Mouse (Mus musculus): ENCODE data around the gene Plcb2. TPM values are rescaled to one million over a fixed set of nuclear protein-coding genes. Genes with fewer than 3 reads are reported as not detected.

Gene Plcb2
- polyA plus RNA-seq (2012; rRNA removed) = 1.4 and 1.9 TPM in 2 replicates

DNA sequence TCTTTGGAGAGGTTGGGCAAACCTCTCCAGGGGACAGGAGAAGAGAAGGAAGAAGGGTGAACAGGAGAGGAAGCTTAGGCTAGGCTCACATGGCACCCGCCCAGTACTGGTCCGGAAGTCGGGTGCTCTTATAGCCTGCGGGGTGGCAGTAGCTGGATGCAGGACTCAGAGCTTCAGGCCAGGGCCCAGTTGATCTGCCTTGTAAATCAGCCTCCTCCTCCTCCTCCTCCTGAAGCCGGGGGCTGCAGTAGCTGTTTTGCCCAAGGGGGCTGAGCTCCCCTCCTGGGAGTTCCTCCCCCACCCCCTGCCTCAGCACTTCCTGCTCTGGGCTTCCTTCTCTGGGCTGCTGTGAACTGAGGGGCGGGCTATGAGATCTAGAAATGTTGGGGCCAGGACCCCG lies at the start of gene Plcb2:
Plcb2 (minus strand) TSS at position 102 of the 400 bp plus-strand sequence.

DNA sequence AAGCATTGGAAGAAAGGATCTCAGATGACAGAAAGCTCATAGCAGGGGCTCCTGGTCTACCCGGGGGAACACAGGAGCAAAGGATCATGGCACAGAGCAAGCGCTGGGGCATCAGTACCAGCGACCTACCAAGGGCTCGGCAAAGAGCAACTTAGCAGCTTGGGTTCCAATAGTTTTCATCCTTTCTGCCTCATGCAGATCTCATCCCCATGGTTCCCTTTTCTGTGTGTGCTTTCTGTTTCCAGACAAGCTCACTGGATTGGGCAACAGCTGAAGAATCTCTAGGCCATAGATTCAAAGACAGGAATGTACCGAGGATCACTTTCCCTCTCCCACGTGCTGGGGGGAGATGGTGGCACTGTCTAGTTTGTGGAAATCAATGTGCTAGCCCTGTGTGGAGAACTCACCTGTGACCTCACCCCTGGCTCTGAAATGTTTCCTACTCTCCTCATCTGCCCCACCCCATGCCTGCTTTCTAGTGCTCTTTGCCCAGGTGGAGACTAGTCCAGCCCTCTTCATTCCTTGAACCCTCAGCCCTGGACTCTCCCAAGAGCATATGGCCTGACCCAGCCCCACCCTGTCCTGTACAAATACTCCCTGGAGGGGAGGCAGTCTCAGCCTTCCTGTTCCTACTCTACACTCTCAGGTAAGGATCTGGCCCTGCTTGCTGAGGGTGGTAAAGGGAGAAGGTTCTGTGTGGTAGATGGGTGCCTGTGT lies 44.1 kb upstream of the Plcb2 start, which contains the start of gene Phgr1:
Phgr1 (plus strand) TSS at position 612 of the 717 bp plus-strand sequence.

DNA sequence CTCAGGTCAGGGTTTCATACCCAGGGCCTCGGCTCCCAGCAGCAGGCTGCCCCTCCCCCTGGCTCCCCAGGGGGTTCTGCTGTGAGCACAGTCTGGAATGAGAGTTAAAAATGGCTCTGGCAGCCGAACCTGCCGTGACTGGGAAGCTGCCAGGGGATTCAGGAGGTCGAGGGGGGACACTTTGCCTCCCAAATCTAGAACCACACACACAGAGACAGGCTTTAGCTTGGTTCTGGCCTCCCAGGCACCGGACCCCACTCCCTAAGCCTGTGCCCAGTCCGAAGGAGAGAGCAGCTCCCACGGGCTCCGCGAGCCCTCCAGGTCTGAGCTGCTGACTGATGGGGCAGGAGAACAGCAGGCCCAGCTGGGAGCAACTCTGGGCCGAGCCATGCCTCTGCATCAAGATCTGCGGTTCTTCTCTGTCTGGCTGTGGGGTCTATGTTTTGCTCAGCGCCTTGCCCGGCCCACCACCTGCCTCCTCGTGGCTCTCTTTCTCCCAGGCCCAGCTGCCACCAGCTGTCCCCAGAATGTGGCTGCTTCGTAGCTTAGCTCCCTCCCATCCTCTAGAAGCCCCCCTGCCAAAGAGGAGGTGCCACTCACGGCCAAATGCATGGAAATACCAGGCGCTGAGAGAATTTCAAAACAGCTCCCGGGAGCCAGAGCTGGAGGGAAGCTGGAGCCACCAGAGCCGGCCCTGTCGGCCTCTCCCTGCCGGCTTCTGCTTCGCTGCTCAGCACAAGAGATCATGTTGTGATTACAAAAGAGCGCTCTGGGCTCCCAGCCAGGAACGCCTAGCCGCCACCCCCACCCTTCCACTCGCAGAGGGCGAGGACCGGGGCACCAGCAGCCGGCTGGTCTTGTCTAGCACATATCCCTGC lies 33.9 kb upstream of the Plcb2 start, which contains the start of gene Ccdc9b:
Ccdc9b (minus strand) TSS at position 756 of the 878 bp plus-strand sequence.

GRCm38 (mm10) chr2:118745232-118745884 lies 17.1 kb upstream of the Plcb2 start, which contains the start of gene Inafm2:
TSS of gene Inafm2 (plus strand) at chr2:118745758.

GRCm38 (mm10) chr2:118703913-118704730 lies 24.1 kb downstream of the Plcb2 start, which contains the start of gene Ankrd63:
TSS of gene Ankrd63 (minus strand) at chr2:118703963.

DNA sequence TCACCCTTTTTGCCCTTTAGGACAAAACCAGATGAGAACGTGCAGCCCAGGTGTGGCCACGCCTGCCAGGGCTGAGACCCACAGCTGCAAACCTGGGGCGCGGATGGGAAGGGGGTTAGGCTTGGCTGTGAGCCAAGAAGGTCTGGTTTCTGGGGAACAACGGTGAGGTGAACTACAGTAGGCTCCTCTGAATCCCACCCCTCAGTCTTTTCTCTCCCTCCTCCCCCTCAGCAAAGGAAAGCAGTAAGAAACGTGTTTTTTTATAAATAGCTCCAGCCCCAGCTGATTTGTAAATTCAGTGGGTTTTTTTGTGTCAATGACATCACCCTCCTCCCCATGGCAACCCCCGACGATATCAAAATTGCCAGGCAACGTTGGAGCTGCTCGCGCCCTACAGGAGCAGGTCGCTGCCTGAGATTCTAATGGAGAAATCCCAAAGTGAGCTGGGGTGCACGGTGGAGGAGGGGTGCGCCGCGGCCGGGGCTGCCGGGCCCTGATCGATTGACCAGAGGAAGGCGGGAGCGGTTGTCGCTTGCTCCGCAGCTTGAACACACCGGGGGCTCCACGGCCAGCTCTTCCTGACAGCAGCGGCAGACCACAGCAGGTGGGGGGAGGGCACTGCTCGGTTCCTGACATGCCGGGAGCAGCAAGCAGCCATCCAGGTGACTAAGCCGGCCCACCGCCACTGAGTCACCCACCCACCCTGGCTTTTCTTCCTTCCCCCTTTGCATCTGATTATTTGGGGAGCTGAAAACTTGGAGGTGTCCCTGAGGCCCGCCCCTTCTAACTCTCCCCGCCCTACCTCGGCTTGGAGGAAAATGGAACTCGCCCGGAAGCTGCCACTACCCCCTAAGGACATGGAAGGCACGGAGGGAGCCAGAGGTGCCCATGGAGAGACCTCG lies 65.1 kb downstream of the Plcb2 start, which contains the start of gene Pak6:
Pak6 (plus strand) TSS at position 402 of the 902 bp plus-strand sequence.

Other genes with a start within 250 kb of the Plcb2 start
- 199 and 288 TPM in 2 replicates for gene Srp14, start 248.7 kb downstream of the Plcb2 start, polyA plus RNA-seq (2012; rRNA removed)
- 10.3 and 20.1 TPM in 2 replicates for gene Bmf, start 178.8 kb downstream of the Plcb2 start, polyA plus RNA-seq (2012; rRNA removed)
- 83.1 and 95.2 TPM in 2 replicates for gene Bub1b, start 130.2 kb downstream of the Plcb2 start, polyA plus RNA-seq (2012; rRNA removed)
- gene Pak6, start 65.1 kb downstream of the Plcb2 start, polyA plus RNA-seq (2012; rRNA removed) = 1.4 TPM in 2 replicates
- gene Ankrd63, start 24.5 kb downstream of the Plcb2 start, polyA plus RNA-seq (2012; rRNA removed) = 0.05 TPM in 1 of 2 replicates, not detected in the other
- gene Inafm2, start 17.3 kb upstream of the Plcb2 start, polyA plus RNA-seq (2012; rRNA removed) = 10.9 and 11.3 TPM in 2 replicates
- gene Ccdc9b, start 34.2 kb upstream of the Plcb2 start, polyA plus RNA-seq (2012; rRNA removed) = 2.1 TPM in 2 replicates
- gene Phgr1, start 44.3 kb upstream of the Plcb2 start, polyA plus RNA-seq (2012; rRNA removed) = 0.14 TPM in 1 of 2 replicates, not detected in the other
- gene Disp2, start 51.3 kb upstream of the Plcb2 start, polyA plus RNA-seq (2012; rRNA removed) = 10.1 and 11.3 TPM in 2 replicates
- 124 and 196 TPM in 2 replicates for gene Knstrn, start 85.6 kb upstream of the Plcb2 start, polyA plus RNA-seq (2012; rRNA removed)
- gene Ivd, start 133.5 kb upstream of the Plcb2 start, polyA plus RNA-seq (2012; rRNA removed) = 72.0 and 85.7 TPM in 2 replicates
- gene Bahd1, start 171.9 kb upstream of the Plcb2 start, polyA plus RNA-seq (2012; rRNA removed) = 12.5 and 17.4 TPM in 2 replicates
- gene Chst14, start 198.1 kb upstream of the Plcb2 start, polyA plus RNA-seq (2012; rRNA removed) = 13.0 and 24.4 TPM in 2 replicates